Mouse (Mus musculus): Measurements from ENCODE around the gene Asah2. TPM values are rescaled to one million over a fixed set of nuclear protein-coding genes. Genes with fewer than 3 reads are reported as not detected.
"Not testable (repeated sequence)": the region's sequence is repeated elsewhere in the genome, so short reads cannot be mapped to it uniquely, and the experiment has no call there.

Gene Asah2
- polyA plus RNA-seq, 1 experiment from 2014 or later: 35.4 TPM

DNA sequence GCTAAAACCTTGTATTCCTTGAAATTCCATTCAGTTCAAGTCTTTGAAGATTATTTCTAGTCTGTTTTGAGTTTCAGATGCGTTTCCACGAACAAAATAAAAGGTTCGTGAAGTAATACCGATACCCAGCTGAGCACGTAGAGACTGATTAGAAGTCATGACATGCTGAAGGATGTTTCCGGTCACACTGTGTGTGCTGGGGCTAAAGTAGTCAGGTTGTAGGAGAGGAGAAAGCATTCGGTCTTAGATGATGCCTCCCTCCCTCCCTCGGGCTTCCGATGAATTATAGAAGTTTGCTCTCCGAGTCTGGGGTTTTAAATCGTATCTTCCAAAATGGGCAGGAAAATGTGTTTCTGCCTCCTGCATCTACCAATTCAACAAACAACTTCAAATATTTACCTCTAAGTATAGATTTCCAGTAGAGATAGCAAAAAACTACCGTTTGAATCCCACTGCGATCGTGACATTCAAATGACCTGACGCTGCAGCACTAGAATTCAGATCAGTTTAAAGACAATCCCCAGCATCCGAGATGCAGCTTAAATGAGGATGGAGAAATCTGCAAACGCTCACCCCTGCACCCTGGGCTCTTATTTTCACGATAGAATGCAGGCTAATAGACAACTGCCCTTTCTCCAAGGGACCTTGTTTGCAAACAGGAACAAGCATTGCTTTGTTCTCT is 5.6 kb downstream of the Asah2 start:
- no peaks in the 10 kb centered on the region for H3K27me3 ChIP-seq
- in situ Hi-C loops (cut with MboI; ENCODE audit: low pct_unique_long_range_greater_than_20kb): no loop called here
- TF ChIP-seq CTCF (IDR thresholded peaks at IDR 0.05): no peak
- no peak for DNase-seq (ENCODE audit: low read depth, low spot score)
- POLR2A ChIA-PET: no interaction called here
- no peak for ATAC-seq
- CTCF ChIA-PET: interaction anchor here (0.9 to 1.0 kb wide), 2 partner anchors 11 to 30 kb away, joined by 3 to 4 read pairs; no protein-coding TSS in a partner anchor

DNA sequence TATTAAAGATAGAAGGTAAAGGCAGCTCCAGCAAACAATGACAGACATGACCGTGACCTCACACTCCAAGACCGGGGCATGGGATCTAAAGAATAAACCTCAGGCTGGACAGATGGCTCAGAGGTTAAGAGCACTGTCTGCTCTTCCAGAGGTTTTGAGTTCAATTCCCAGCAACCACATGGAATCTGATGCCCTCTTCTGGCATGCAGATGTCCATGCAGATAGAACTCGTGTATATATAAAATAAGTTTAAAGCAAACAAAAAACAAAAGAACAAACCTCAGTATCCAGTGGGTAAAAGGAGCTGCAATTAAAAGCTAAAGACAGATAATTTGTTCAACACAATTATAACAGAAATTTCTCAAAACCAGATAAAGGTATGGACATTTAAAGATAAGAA is 9.4 kb downstream of the Asah2 start:
- DNase-seq (ENCODE audit: low read depth, low spot score): no peak
- no peak for ATAC-seq
- POLR2A ChIA-PET: no interaction called here
- CTCF ChIA-PET: interaction anchor here (1.5 kb wide), 1 partner anchor 71 kb away, joined by 3 read pairs; no protein-coding TSS in a partner anchor
- in situ Hi-C loops (cut with MboI; ENCODE audit: low pct_unique_long_range_greater_than_20kb): no loop called here
- TF ChIP-seq CTCF (IDR thresholded peaks at IDR 0.05): peak; percentile 30
- no peaks in the 10 kb centered on the region for H3K27me3 ChIP-seq

DNA sequence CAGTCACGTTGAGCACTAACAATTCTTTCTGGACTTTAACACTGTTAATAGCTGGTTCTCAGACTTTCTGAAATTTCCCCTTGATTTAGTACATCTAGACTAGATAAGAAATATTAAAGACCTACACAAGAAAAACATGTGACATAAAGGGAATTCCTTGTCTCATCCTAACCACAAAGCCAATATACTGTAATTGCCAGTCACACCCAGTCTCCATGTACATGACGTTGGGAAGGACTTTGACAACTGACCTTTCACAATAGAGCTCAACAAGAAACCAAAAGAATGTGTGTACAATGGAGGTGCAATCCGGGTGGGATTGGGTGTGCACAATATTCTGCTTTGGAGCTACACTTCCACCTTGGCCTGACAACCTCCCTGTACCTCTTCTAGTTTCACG is 15.7 kb downstream of the Asah2 start:
- TF ChIP-seq CTCF (IDR thresholded peaks at IDR 0.05): no peak
- H3K27me3 ChIP-seq: no peaks in the 10 kb centered on the region
- in situ Hi-C loops (cut with MboI; ENCODE audit: low pct_unique_long_range_greater_than_20kb): no loop called here
- no peak for ATAC-seq
- ChIA-PET POLR2A (no interaction called here), CTCF (no interaction called here)
- no peak for DNase-seq (ENCODE audit: low read depth, low spot score)

DNA sequence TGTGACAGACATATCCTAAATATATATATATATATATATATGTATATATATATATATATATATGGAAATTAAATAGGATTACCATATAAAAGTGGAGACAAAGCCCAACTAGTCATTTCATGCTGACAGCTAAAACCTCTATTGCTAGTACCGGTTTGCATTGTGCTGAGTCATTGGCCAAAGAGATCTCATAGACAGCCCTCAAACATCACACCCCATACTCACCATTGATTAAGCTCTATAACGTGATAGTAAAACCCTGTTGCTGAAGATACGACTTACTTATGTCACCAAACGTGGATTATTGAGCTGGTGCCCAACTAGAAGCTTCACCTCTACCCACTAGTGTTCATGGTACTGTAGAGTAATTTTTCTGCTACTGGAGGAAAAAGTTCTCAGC is 17.2 kb downstream of the Asah2 start:
- in situ Hi-C loops (cut with MboI; ENCODE audit: low pct_unique_long_range_greater_than_20kb): no loop called here
- no peaks in the 10 kb centered on the region for H3K27me3 ChIP-seq
- ATAC-seq (no peak), DNase-seq (ENCODE audit: low read depth, low spot score) (no peak)
- POLR2A ChIA-PET: interaction anchor here (0.5 kb wide), 1 partner anchor 598 kb away, joined by 3 read pairs; no protein-coding TSS in a partner anchor
- CTCF ChIA-PET: interaction anchor here (0.8 to 1.0 kb wide), 2 partner anchors 11 to 15 kb away, joined by 3 to 5 read pairs; no protein-coding TSS in a partner anchor
- TF ChIP-seq CTCF (IDR thresholded peaks at IDR 0.05): no peak

DNA sequence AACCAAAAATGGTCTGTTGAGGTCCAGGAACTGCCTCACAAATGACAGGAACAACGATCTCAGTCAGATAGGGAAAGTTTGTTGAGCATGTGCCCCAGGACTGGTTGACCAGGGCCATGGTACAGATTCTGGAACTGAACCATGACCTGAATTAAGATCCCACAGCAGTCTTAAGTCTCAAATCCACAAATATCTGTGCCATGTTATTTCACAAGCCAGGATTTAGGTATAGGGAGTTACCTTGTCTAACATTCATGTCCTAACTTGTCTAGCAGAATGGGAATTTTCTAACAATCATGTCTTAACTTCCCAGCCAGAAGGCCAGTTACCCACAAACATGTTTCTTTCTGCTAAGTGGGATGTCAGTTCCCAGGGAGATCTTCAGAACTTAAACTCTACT is 19.4 kb downstream of the Asah2 start:
- POLR2A ChIA-PET: no interaction called here

DNA sequence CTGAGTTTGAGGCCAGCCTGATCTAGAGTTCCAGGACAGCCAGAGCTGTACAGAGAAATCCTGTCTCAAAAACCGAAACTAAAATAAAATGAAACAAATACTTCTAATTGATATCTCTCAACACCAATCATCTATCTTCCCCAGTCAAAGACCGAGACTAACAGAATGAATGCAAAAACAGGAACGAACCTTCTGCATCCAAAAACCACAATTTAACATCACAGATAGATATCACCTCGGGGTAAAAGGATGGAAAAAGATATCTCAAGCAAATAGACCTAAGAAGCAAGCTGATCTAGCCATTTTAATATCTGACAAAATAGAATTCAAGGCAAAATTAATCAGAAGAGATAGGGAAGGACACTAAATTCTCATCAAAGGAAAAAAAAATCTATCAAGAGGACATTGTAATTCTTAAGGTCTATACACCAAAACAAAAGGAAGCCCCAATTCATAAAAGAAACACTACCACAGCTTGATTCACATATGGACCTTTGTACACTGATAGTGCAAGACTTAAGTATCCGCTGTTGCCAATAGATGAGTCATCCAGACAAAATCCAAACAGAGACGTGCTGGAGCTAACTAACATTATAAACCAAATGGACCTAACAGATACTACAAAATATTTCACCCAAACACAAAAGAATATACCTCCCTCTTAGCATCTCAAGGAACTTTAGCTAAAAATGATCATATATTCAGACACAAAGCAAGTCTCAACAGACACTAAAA is 20.1 kb downstream of the Asah2 start:
- ATAC-seq (no peak), DNase-seq (ENCODE audit: low read depth, low spot score) (no peak)
- ChIA-PET POLR2A (no interaction called here), CTCF (no interaction called here)
- TF ChIP-seq CTCF (IDR thresholded peaks at IDR 0.05): no peak
- no peaks in the 10 kb centered on the region for H3K27me3 ChIP-seq
- in situ Hi-C loops (cut with MboI; ENCODE audit: low pct_unique_long_range_greater_than_20kb): no loop called here

More for the DNA sequence above, 19.4 kb downstream of the Asah2 start:
- TF ChIP-seq CTCF (IDR thresholded peaks at IDR 0.05): no peak
- CTCF ChIA-PET: no interaction called here
- H3K27me3 ChIP-seq: no peaks in the 10 kb centered on the region
- ATAC-seq (no peak), DNase-seq (ENCODE audit: low read depth, low spot score) (no peak)
- in situ Hi-C loops (cut with MboI; ENCODE audit: low pct_unique_long_range_greater_than_20kb): no loop called here

DNA sequence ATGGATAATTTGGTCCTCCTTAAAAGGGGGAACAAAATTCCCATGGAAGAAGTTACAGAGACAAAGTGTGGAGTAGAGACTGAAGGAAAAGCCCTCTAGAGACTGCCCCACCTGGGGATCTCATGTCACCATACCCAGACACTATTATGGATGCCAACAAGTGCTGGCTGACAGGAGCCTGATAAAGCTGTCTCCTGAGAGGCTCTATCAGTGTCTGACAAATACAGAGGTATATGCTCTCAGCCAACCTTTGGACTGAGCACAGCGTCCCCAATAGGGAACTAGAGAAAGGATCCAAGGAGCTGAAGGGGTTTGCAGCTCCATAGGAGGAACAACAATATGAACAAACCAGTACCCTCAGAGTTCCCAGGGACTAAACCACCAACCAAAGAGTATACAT is 23.2 kb downstream of the Asah2 start:
- CTCF ChIA-PET: interaction anchor here (2.1 kb wide), 1 partner anchor 10 kb away, joined by 7 read pairs; no protein-coding TSS in a partner anchor
- POLR2A ChIA-PET; DNase-seq (ENCODE audit: low read depth, low spot score); ATAC-seq; H3K27me3 ChIP-seq; in situ Hi-C loops (cut with MboI; ENCODE audit: low pct_unique_long_range_greater_than_20kb): not testable (repeated sequence)

DNA sequence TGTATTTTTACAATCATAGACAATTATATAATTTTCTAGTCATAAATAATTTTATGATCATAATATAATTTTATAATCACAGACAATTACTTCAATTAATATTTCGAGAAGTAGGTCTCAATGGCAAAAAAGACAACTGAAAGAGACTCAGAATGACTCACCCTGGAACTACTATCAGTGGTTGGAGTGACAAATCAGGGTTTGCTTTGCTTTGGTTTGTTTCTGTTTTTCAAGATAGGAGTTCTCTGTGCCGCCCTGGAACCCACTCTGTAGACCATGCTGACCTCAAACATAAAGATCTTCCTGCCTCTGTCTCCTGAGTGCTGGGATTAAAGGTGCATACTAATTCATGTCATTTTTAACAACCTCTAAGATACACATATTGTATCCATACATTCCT is 37.7 kb downstream of the Asah2 start:
- no peak for TF ChIP-seq CTCF (IDR thresholded peaks at IDR 0.05)
- H3K27me3 ChIP-seq: no peaks in the 10 kb centered on the region
- DNase-seq (ENCODE audit: low read depth, low spot score) (no peak), ATAC-seq (no peak)
- CTCF ChIA-PET: interaction anchor here (1.5 kb wide), 1 partner anchor 40 kb away, joined by 4 read pairs; no protein-coding TSS in a partner anchor
- in situ Hi-C loops (cut with MboI; ENCODE audit: low pct_unique_long_range_greater_than_20kb): no loop called here
- POLR2A ChIA-PET: no interaction called here

DNA sequence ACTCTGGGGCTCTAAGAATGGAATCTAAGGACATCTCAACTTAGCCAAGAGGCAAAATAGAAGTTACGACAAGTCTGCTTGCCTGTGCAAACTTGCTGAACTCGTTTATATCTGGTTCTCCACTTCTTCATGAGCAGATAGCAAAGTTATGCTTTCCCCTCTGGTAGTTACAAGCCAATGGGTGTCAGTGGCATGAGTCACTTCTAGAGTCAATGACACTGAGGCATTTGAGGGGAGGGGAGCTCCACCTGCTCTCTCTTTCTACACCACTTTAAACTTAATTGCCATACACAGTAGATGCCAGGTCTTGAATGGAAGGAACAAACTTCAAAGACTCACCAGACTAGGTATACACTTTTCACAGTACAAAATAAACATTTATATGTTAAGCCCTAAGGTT is 38.4 kb downstream of the Asah2 start:
- ATAC-seq (peak; percentile 63), DNase-seq (ENCODE audit: low read depth, low spot score) (no peak)
- ChIA-PET POLR2A (no interaction called here), CTCF (no interaction called here)
- TF ChIP-seq CTCF (IDR thresholded peaks at IDR 0.05): no peak
- H3K27me3 ChIP-seq: no peaks in the 10 kb centered on the region
- in situ Hi-C loops (cut with MboI; ENCODE audit: low pct_unique_long_range_greater_than_20kb): no loop called here

DNA sequence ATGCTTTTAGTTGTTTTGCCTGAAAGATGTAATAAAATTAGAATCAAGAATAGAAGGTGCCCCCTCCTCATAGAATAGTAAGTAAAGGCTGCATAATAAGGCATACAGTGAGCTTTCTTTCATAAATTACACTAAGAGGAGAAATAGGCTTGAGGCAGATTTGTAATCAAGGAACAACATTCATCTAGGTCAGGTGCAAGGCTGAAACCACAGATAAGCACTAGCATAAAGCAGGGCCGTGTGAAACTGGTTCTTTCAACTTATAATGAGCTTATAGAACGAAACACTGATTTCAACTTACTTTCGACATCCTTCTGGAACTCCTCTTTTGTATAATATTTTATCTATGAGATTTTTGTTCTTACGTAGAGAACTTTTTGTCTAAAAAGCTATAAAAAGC is 40.3 kb downstream of the Asah2 start:
- in situ Hi-C loops (cut with MboI; ENCODE audit: low pct_unique_long_range_greater_than_20kb): no loop called here
- TF ChIP-seq CTCF (IDR thresholded peaks at IDR 0.05): no peak
- no peak for ATAC-seq
- ChIA-PET CTCF (interaction anchor here (0.5 to 2.2 kb wide), 3 partner anchors 9 to 1893 kb away, joined by 3 to 7 read pairs (median 3); partner anchors contain the start of gene Lipf), POLR2A (no interaction called here)
- DNase-seq (ENCODE audit: low read depth, low spot score): no peak
- H3K27me3 ChIP-seq: no peaks in the 10 kb centered on the region

DNA sequence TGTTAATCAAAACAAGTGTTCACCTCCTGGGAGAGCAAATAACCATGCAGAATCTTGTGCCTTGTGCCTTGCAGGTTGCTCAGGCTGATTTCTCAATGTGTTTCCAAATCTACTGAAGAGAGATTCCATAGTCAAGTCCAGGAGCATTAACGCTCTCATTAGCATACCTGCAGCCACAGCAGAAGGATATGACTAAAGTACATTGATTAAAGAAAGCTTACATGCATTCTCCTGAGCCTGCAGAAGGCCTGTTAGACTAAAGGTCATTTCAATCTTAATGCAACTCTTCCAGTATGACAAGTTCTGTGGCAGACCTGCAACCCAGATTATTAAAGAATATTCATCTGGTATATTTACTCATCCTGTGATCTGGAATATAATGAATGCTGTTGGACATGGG is 46.7 kb downstream of the Asah2 start:
- no peak for TF ChIP-seq CTCF (IDR thresholded peaks at IDR 0.05)
- ATAC-seq: no peak
- no peak for DNase-seq (ENCODE audit: low read depth, low spot score)
- CTCF ChIA-PET: interaction anchor here (0.9 to 1.7 kb wide), 5 partner anchors 14 to 44 kb away, joined by 3 to 5 read pairs (median 3); no protein-coding TSS in a partner anchor
- H3K27me3 ChIP-seq: no peaks in the 10 kb centered on the region
- in situ Hi-C loops (cut with MboI; ENCODE audit: low pct_unique_long_range_greater_than_20kb): no loop called here
- POLR2A ChIA-PET: no interaction called here
